Mouse (Mus musculus) heart, embryonic 15.5 days (tissue): Measurements from ENCODE around the gene Zfp473. TPM values are rescaled to one million over a fixed set of nuclear protein-coding genes. Genes with fewer than 3 reads are reported as not detected.

ENCODE experiments used
- ATAC-seq: fragments of 200-750 bp; cut with Nextera tagmentation; replicated peaks from 2 replicates; pipeline ENCODE4 v1.8.0; 2017; ENCODE audit warnings: low read depth, moderate TSS enrichment; ENCODE audit not compliant: insufficient number of reproducible peaks, insufficient read depth, low FRiP score
- H3K27ac ChIP-seq: fragments of 300-500 bp; sonication (generic); 2 replicates; pipeline ENCODE4 v1.5.1; 2015; ENCODE audit warnings: mild to moderate bottlenecking, inconsistent platforms
- H3K27me3 ChIP-seq: fragments of 300-500 bp; sonication (generic); 2 replicates; pipeline ENCODE4 v1.6.1; 2015; ENCODE audit warnings: inconsistent platforms
- H3K36me3 ChIP-seq: fragments of 300-500 bp; sonication (generic); 2 replicates; pipeline ENCODE4 v1.6.1; 2015; ENCODE audit warnings: mild to moderate bottlenecking, inconsistent platforms
- H3K4me1 ChIP-seq: fragments of 300-500 bp; sonication (generic); replicated peaks from 2 replicates; pipeline ENCODE4 v1.6.1; 2015; ENCODE audit warnings: inconsistent platforms
- H3K4me2 ChIP-seq: fragments of 300-500 bp; sonication (generic); 2 replicates; pipeline ENCODE4 v1.6.1; 2015; ENCODE audit warnings: inconsistent platforms, mild to moderate bottlenecking, moderate library complexity
- H3K4me3 ChIP-seq: fragments of 300-500 bp; sonication (generic); 2 replicates; pipeline ENCODE4 v1.5.1; 2015; ENCODE audit warnings: mild to moderate bottlenecking, inconsistent platforms
- H3K9ac ChIP-seq: fragments of 300-500 bp; sonication (generic); 2 replicates; pipeline ENCODE4 v1.6.1; 2015; ENCODE audit warnings: mild to moderate bottlenecking, inconsistent platforms
- H3K9me3 ChIP-seq: fragments of 300-500 bp; sonication (generic); replicated peaks from 2 replicates; pipeline ENCODE4 v1.6.1; 2016; ENCODE audit warnings: inconsistent platforms
- WGBS: fragments of 180-500 bp; shearing (Covaris S2); methylation state at CpG from one replicate; pipeline ENCODE4 v1.1.7; 2015; ENCODE audit warnings: mixed read lengths; 5-methylcytosine and 5-hydroxymethylcytosine counted together
- polyA plus RNA-seq: library from polyadenylated mRNA; unstranded; fragments of >200 nt; fragmentation: Nextera tagmentation; extraction: Ambion mirVana; gene quantifications from 2 replicates; pipeline ENCODE4 v1.2.1, GENCODE M21; 2015

Zfp473 gene
- polyA plus RNA-seq, 1 experiment from 2014 or later, result 0.47 TPM

GRCm38 (mm10) chr7:44693427-44694175 is 57.2 kb downstream of the Zfp473 start:
- H3K9me3 ChIP-seq, result no peaks in the 10 kb centered on the region
- H3K4me2 ChIP-seq, result no peak overlapping the region
- no peaks in the 10 kb centered on the region for H3K27me3 ChIP-seq
- 63% methylated on average over 10 of the region's 10 CpGs for WGBS
- no peak for ATAC-seq
- H3K9ac ChIP-seq, result no peak overlapping the region
- peaks cover 14% of the 10 kb centered on the region for H3K4me1 ChIP-seq
- no peaks in the 10 kb centered on the region for H3K36me3 ChIP-seq
- H3K27ac ChIP-seq, result no peak overlapping the region
- no peak overlapping the region for H3K4me3 ChIP-seq

- Histone ChIP-seq H3K27me3 (no peaks in the 10 kb centered on the region; the same call in 1 of the 2 replicates), H3K9me3 (no peaks in the 10 kb centered on the region), H3K4me2 (no peak overlapping the region), H3K4me3 (no peak overlapping the region), H3K27ac (no peak overlapping the region), H3K36me3 (no peaks in the 10 kb centered on the region), H3K4me1 (peaks cover 8% of the 10 kb centered on the region), H3K9ac (no peak overlapping the region)
- 89% methylated on average over 7 of the region's 7 CpGs for WGBS
- no peak for ATAC-seq
These were observed 61.5 kb downstream of the Zfp473 start for GRCm38 (mm10) chr7:44689331-44689730.

GRCm38 (mm10) chr7:44688890-44689289 is 62.0 kb downstream of the Zfp473 start:
- Histone ChIP-seq H3K9ac (no peak overlapping the region), H3K27me3 (no peaks in the 10 kb centered on the region; the same call in 1 of the 2 replicates), H3K4me3 (no peak overlapping the region), H3K9me3 (no peaks in the 10 kb centered on the region), H3K36me3 (no peaks in the 10 kb centered on the region), H3K4me2 (no peak overlapping the region), H3K27ac (no peak overlapping the region), H3K4me1 (peaks cover 8% of the 10 kb centered on the region)
- ATAC-seq, result no peak
- 69% methylated on average over 3 of the region's 3 CpGs for WGBS

GRCm38 (mm10) chr7:44685531-44686402 is 65.1 kb downstream of the Zfp473 start:
- H3K4me3 ChIP-seq, result no peak overlapping the region
- 49% methylated on average over 16 of the region's 17 CpGs for WGBS
- no peak overlapping the region for H3K27ac ChIP-seq
- no peak overlapping the region; the same call in 1 of the 2 replicates for H3K4me2 ChIP-seq
- ATAC-seq, result peak; percentile 54; the same call in 1 of the 2 replicates
- peaks cover 8% of the 10 kb centered on the region for H3K4me1 ChIP-seq
- H3K36me3 ChIP-seq, result no peaks in the 10 kb centered on the region
- H3K9me3 ChIP-seq, result no peaks in the 10 kb centered on the region
- no peak overlapping the region for H3K9ac ChIP-seq
- no peaks in the 10 kb centered on the region; the same call in 1 of the 2 replicates for H3K27me3 ChIP-seq

GRCm38 (mm10) chr7:44683656-44684055 is 67.2 kb downstream of the Zfp473 start:
- Histone ChIP-seq H3K4me3 (no peak overlapping the region), H3K4me2 (no peak overlapping the region), H3K9ac (no peak overlapping the region), H3K9me3 (no peaks in the 10 kb centered on the region), H3K4me1 (peaks cover 8% of the 10 kb centered on the region), H3K27ac (no peak overlapping the region), H3K27me3 (no peaks in the 10 kb centered on the region; the same call in 1 of the 2 replicates), H3K36me3 (no peaks in the 10 kb centered on the region)
- ATAC-seq, result no peak
- 72% methylated on average over 8 of the region's 8 CpGs for WGBS

Other genes starting within 250 kb of the Zfp473 start
- 2.7 and 3.9 TPM in 2 replicates for gene Mybpc2, start 226.4 kb downstream of the Zfp473 start, polyA plus RNA-seq
- gene Spib, start 219.0 kb downstream of the Zfp473 start, polyA plus RNA-seq, result 0.59 and 5.2 TPM in 2 replicates
- 41.7 and 66.9 TPM in 2 replicates for gene Pold1, start 202.2 kb downstream of the Zfp473 start, polyA plus RNA-seq
- 53.2 and 64.6 TPM in 2 replicates for gene Nr1h2, start 197.1 kb downstream of the Zfp473 start, polyA plus RNA-seq
- gene Napsa, start 178.7 kb downstream of the Zfp473 start, polyA plus RNA-seq, result 1.7 and 5.7 TPM in 2 replicates
- 0.11 and 0.37 TPM in 2 replicates for gene Kcnc3, start 160.4 kb downstream of the Zfp473 start, polyA plus RNA-seq
- gene Myh14, start 80.2 kb downstream of the Zfp473 start, polyA plus RNA-seq, result 1.7 and 6.3 TPM in 2 replicates
- not detected in 2 replicates for gene Izumo2, start 42.3 kb downstream of the Zfp473 start, polyA plus RNA-seq
- gene Vrk3, start 2.6 kb downstream of the Zfp473 start, polyA plus RNA-seq, result 32.7 and 34.0 TPM in 2 replicates
- gene Nup62, start 65.0 kb upstream of the Zfp473 start, polyA plus RNA-seq, result 57.2 and 77.3 TPM in 2 replicates
- 1.1 and 3.2 TPM in 2 replicates for gene Il4i1, start 65.3 kb upstream of the Zfp473 start, polyA plus RNA-seq
- gene Atf5, start 65.6 kb upstream of the Zfp473 start, polyA plus RNA-seq, result 2.5 TPM in 2 replicates
- 91.7 and 97.8 TPM in 2 replicates for gene Akt1s1, start 97.9 kb upstream of the Zfp473 start, polyA plus RNA-seq
- gene Tbc1d17, start 98.0 kb upstream of the Zfp473 start, polyA plus RNA-seq, result 53.2 and 63.4 TPM in 2 replicates
- gene Pnkp, start 106.1 kb upstream of the Zfp473 start, polyA plus RNA-seq, result 22.4 and 28.7 TPM in 2 replicates
- gene Ptov1, start 118.7 kb upstream of the Zfp473 start, polyA plus RNA-seq, result 206 and 273 TPM in 2 replicates
- 72.9 and 93.9 TPM in 2 replicates for gene Med25, start 141.7 kb upstream of the Zfp473 start, polyA plus RNA-seq
- 11.9 and 16.3 TPM in 2 replicates for gene Fuz, start 145.0 kb upstream of the Zfp473 start, polyA plus RNA-seq
- gene Ap2a1, start 178.4 kb upstream of the Zfp473 start, polyA plus RNA-seq, result 51.9 and 57.4 TPM in 2 replicates
- 0.13 and 0.27 TPM in 2 replicates for gene Tsks, start 192.2 kb upstream of the Zfp473 start, polyA plus RNA-seq
- 9.0 and 12.2 TPM in 2 replicates for gene Cpt1c, start 223.8 kb upstream of the Zfp473 start, polyA plus RNA-seq
- gene Prmt1, start 235.5 kb upstream of the Zfp473 start, polyA plus RNA-seq, result 315 and 356 TPM in 2 replicates
- 61.6 and 76.7 TPM in 2 replicates for gene Irf3, start 246.6 kb upstream of the Zfp473 start, polyA plus RNA-seq
- 34.5 and 35.4 TPM in 2 replicates for gene Bcl2l12, start 247.7 kb upstream of the Zfp473 start, polyA plus RNA-seq